Mouse (Mus musculus): Measurements from ENCODE around the gene Kifap3.
A peak's percentile ranks its signal among the peaks of the same experiment; 100 is the strongest.
"Not testable (repeated sequence)": the region's sequence is repeated elsewhere in the genome, so short reads cannot be mapped to it uniquely, and the experiment has no call there.

Gene Kifap3

GRCm38 (mm10) chr1:163779336-163780115, at the start of gene Kifap3:
TSS of gene Kifap3 (plus strand) at chr1:163779583.
- DNase-seq (ENCODE audit: low read depth, low spot score) = peak; percentile 100

GRCm38 (mm10) chr1:163731166-163731565, 48.2 kb upstream of the Kifap3 start:
- DNase-seq (ENCODE audit: low read depth, low spot score) = peak; percentile 66

- no peak for DNase-seq (ENCODE audit: low read depth, low spot score)
These were observed 42.7 kb upstream of the Kifap3 start for GRCm38 (mm10) chr1:163736441-163737238.

- no peak for DNase-seq (ENCODE audit: low read depth, low spot score)
These were observed 42.2 kb upstream of the Kifap3 start for GRCm38 (mm10) chr1:163737239-163737533.

- DNase-seq (ENCODE audit: low read depth, low spot score) = no peak
These were observed 27.9 kb upstream of the Kifap3 start for GRCm38 (mm10) chr1:163751360-163751992.

- DNase-seq (ENCODE audit: low read depth, low spot score) = no peak
These were observed 21.7 kb upstream of the Kifap3 start for GRCm38 (mm10) chr1:163757462-163758207.

GRCm38 (mm10) chr1:163783577-163783976, 4.2 kb downstream of the Kifap3 start:
- peak; percentile 61 for DNase-seq (ENCODE audit: low read depth, low spot score)

- no peak for DNase-seq (ENCODE audit: low read depth, low spot score)
These were observed 42.0 kb downstream of the Kifap3 start for GRCm38 (mm10) chr1:163821365-163821764.

GRCm38 (mm10) chr1:163829482-163829881, 50.1 kb downstream of the Kifap3 start:
- DNase-seq (ENCODE audit: low read depth, low spot score) = no peak

- DNase-seq (ENCODE audit: low read depth, low spot score) = peak; percentile 25
These were observed 54.7 kb downstream of the Kifap3 start for GRCm38 (mm10) chr1:163834066-163834465.

- no peak for DNase-seq (ENCODE audit: low read depth, low spot score)
These were observed 55.7 kb downstream of the Kifap3 start for GRCm38 (mm10) chr1:163835062-163835461.

- DNase-seq (ENCODE audit: low read depth, low spot score) = not testable (repeated sequence)
These were observed 59.1 kb downstream of the Kifap3 start for GRCm38 (mm10) chr1:163838482-163838881.

- DNase-seq (ENCODE audit: low read depth, low spot score) = no peak
These were observed 61.2 kb downstream of the Kifap3 start for GRCm38 (mm10) chr1:163840555-163840954.

- DNase-seq (ENCODE audit: low read depth, low spot score) = peak; percentile 43
These were observed 62.9 kb downstream of the Kifap3 start for GRCm38 (mm10) chr1:163842238-163842637.

- no peak for DNase-seq (ENCODE audit: low read depth, low spot score)
These were observed 64.5 kb downstream of the Kifap3 start for GRCm38 (mm10) chr1:163843899-163844298.

GRCm38 (mm10) chr1:163852884-163853560, 73.6 kb downstream of the Kifap3 start:
- DNase-seq (ENCODE audit: low read depth, low spot score) = no peak

- no peak for DNase-seq (ENCODE audit: low read depth, low spot score)
These were observed 79.0 kb downstream of the Kifap3 start for GRCm38 (mm10) chr1:163858420-163858819.

GRCm38 (mm10) chr1:163861538-163861937, 82.2 kb downstream of the Kifap3 start:
- no peak for DNase-seq (ENCODE audit: low read depth, low spot score)

GRCm38 (mm10) chr1:163873158-163873557, 93.8 kb downstream of the Kifap3 start:
- no peak for DNase-seq (ENCODE audit: low read depth, low spot score)

- DNase-seq (ENCODE audit: low read depth, low spot score) = no peak
These were observed 110.2 kb downstream of the Kifap3 start for GRCm38 (mm10) chr1:163889629-163890028.

GRCm38 (mm10) chr1:163893294-163893693, 113.9 kb downstream of the Kifap3 start:
- DNase-seq (ENCODE audit: low read depth, low spot score) = no peak
